Mouse (Mus musculus) adrenal gland, postnatal 10 days (tissue): ENCODE data around the gene Eif2d. TPM values are rescaled to one million over a fixed set of nuclear protein-coding genes. Genes with fewer than 3 reads are reported as not detected.

ENCODE experiments used
- DNase-seq: peaks from one replicate; pipeline ENCODE4 v3.0.0; 2021; ENCODE audit warnings: mixed read lengths
- total RNA-seq, 2 experiments: library from RNA; stranded (reverse); gene quantifications; 2 replicates each; pipeline ENCODE4 v1.2.3; 2021

Gene Eif2d
- total RNA-seq, 2 experiments from 2014 or later: 40.3 to 50.5 TPM

DNA sequence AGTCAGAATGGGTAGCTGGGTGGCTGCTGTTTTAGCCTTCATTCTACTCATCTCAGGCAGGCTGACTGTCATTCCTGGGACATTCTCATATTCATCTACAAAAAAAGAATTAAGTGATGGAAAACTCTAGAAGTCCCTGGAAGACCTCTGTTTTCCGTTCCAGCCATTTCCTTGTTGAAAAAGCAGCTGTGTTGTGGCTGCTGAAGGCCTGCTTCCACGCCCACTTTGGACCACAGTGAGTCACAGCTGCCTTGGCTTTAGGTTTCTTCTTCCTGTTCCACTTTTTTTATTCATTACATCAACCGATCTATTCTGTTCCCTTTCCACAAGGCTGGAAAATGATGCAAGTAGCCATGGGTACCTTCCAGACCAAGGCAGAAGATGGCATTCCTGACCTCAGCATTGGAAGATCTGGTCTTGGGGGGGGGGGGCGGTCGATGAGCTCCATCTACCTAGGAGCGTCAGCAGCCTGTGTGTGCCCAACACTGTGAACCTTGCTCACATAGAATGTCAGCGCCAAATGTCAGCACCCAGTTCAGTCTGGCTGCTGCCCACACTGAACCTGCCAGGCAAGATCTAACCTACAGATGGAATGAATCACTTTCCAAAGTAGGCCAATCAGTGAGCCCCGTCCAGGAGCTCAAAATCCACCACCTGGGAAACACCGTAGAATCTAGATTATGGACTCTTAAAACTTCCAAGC is 31.4 kb downstream of the Eif2d start:
- DNase-seq: no peak

DNA sequence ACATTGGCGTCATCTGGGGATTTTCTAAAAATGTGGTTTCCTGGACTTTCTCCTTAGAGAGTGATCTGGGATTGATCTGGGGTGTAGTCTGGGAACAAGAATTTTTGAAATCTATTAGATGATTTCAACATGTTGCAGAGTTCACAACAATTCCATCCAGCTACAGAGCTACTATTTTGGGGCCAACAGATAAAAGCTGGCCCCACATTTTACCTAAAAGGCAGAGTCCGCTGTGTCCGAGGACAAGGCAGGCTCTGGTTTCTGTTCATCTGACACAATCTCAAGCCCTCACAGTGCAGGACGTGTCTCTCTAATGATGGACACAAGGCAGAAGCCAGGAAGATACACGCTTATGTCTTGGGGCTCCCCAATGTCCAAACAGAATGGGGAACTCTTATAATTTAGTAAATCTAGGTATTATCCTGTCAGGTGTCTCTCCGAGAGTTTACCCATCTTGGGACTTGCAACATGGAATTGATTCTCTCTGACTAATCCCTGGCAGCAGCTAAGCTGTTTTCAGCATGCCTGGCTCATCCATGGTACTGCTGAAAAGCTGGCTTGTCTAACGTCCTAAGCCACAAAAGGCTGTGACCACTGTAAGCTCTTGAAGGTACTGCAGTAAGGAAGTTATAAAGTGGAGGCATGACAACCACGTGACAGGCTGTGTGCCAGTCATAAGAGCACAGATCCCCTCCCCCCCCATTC is 32.1 kb downstream of the Eif2d start:
- no peak for DNase-seq

DNA sequence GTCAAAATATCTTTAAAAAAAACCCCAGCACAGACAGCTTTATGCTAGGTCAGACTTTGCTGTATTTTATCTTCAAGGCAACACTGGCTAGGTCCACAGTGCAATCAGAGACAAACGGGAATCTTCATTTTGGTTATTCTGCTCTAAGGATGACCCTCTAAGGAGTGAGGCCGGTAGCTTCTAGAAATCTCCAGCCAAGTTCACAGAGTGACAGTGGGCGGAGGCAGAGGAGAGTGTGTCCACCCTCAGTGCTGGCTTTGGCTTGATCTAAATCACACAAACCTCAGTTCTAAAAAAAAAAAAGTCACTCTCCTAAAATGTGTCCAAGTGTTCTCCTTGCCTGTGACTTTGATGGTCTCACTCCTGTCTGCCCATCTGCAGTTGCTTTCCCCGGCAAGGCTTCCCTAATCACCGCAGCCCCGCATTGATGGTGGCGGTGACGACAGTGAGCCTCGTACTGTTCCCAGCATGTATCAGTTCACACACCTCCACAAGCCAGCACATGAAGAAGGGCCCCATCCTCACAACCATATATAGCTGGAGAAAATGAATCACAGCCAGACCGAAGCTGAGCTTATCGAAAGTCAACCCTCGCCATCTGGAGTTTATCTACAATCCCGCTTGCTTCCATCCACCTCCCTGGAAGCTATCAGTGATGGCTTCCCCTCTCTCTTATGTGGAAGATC is 33.0 kb downstream of the Eif2d start:
- no peak for DNase-seq

DNA sequence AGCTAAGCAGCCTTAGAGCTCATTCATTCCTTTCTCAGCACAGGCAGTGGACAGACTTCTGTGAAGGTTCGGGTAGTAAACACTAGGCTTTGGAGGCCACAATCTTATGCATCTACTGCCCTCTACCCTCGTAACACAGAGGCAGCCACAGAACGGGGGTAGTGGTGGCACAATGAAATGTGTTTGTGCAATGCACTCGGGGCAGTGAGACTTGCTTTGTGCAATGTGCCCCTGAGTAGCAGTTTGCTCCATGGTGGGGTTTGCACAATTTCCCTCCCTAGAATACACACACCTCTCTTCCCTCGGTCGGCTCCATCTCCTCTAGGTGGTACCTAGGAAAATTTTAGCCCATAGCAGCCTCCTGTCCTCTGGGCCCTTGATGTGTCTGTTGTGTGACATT is 34.0 kb downstream of the Eif2d start:
- no peak for DNase-seq

DNA sequence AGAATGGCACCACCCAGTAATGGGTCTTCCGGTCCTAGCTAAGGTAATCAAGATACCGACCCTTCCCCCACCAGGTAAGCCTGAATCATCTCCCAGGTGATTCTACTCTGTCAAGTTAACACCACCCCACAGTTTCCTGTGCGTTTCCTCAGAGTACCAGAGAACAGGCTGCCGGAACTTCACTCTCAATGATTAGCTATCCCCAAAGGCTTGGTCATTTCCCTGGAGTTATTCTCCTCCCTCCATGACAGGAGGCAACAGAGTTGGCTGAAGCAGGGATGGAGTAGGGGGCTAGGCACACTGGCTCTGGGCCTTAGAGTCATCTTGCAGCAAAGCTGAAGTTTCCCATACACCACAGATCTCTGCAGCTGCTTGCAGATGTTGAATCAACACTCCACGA is 34.9 kb downstream of the Eif2d start:
- no peak for DNase-seq

DNA sequence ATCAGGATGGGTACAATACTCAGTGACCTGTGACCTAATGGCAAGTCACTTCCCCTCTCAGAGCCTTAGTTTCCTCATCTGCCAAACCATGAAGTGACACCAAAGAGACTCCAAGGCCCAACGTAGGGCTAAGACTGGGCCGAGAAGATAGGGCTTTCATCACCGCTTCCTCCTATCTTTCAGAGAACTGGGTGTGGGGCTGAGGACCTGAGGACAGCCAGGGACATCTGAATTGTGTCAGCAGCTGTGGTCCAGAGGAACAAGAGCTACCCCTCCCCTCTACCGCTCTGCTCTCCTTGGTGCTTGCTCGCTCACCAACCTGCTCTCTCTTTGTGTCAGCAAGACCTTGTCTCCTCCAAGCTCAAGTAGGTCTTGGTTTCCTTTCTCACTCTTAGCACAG is 35.7 kb downstream of the Eif2d start:
- no peak for DNase-seq

DNA sequence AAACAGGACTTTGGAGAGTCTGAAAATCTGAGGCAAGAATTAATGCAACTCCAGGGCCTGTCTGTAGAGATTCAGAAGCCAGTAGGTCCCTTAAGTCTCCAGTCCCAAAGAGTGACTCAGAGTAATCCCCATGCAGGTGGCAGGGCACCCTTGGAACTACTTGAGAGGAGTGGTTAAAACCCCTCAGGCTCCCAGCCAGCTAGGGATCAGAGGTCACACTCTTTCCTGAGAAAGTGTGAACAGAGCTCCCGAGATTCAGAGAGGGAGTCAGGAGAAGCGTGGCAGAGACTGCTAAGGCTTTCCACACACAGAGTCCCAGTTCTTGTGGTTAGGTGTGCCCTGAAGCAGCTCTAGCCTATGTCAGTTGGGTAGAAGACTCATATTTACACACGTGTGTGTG is 40.8 kb downstream of the Eif2d start:
- DNase-seq: no peak

DNA sequence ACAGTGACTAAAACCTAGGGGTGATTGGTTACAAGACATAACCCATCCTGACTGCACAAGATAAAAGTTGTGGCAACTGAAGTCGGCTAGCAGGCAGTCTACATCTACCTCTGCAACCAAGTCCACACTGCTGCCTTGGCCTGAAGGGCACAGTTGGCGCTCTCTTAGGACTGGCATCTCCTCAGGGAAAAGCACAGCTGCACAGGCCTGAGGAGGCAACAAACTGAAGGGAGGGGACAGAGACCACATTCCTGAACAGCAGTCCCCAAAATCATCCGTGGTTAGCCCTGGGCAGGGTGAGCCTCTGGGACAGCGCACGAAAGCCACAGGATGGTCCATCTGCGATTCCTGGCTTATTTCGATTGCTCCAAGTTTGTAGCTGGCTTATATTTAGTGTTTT is 42.7 kb downstream of the Eif2d start:
- DNase-seq: no peak

DNA sequence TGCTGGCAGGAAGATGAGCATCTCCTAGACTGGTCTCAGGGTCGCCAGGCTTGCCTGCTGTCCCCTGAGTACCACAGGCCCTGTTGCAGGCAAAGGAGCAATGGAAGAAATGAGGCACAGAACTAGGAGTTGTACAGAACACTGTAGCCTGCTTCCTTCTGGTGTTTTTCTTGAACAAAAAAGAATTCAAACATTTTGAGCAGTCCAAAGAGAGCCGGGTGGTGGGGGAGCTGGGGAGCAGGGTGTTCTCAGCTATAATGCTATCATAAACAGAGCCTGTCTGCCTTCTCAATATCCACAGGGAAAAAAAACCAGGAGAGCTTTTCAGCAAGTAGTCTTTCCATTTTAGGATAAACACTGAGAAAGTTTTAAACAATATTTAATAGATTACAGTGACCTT is 43.1 kb downstream of the Eif2d start:
- DNase-seq: no peak

DNA sequence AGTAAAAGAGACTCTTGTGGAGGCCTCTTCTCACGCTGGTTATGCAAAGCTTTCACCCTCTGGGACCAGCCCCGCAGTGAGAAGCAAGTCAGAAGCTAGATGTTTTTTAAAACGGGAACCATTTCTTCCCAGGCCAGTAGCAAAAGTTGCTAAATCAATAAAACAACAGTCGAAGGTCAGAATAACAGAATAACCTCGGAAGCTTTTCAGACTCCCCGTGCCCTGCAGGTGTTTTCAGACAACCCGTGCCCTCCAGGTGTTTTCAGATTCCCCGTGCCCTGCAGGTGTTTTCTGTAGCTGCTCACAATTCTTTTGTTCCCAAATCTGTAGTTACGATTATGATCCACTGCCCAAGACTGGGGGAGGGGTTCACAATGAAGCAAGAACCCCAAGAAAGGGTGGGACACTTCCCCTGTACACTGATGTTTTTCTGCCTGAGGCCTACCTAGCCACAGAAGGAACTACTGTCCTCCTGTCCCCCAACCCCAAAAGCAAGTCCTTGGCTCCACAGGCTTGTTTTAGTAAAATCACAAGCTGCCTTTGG is 45.5 kb downstream of the Eif2d start:
- no peak for DNase-seq

DNA sequence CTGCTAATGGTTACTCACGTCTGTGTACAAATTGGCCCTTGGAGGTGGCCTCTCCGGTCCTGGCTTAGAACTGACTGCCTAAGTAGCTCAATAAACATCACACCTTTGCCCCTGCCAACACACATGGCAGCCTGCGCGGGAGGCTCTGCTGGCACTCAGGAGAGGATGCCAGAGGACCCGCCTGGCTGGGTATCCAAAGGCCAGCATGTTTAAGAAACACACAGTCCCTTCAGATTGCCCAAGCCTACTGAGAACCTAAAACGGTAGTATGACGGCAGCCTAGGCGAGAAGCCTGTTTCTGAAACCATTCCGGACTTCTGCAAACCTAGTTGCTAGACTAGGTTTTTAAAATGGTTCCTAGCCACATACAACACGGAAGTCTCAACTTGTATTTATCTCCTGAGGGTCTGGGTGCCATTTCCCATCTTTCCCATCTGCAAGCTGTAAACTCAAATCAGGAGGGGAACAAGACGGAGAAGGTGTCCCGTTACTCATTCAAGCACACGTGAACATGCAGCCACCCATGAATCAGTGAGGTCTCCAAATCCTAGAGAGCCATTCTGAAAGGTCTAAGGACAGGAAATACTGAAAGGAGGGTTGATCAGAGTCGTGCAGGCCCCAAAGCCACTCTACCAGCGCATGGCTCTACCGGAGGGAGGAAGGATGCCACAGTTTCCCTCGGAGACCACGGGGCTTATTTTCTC is 46.3 kb downstream of the Eif2d start:
- DNase-seq: no peak

DNA sequence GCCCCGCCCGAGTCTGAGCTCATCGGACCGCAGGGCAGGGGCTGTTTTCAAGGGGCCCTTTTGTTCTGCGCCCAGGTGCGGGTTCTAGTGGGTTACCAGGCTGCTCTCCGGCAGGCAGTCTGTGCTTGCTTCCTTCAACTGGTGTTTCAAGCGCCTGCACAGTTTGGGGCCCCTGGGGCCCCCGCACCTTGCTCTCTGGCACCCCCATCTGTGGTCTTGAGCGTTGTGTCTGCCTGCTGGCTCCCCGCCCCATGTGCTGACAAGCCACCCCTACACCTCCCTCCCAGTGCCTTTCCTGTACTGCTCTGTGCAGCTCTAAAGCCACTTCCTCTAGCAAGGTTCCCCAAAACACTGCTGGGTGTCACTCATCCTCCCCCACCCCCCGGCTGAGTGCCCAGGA is 47.0 kb downstream of the Eif2d start:
- no peak for DNase-seq

DNA sequence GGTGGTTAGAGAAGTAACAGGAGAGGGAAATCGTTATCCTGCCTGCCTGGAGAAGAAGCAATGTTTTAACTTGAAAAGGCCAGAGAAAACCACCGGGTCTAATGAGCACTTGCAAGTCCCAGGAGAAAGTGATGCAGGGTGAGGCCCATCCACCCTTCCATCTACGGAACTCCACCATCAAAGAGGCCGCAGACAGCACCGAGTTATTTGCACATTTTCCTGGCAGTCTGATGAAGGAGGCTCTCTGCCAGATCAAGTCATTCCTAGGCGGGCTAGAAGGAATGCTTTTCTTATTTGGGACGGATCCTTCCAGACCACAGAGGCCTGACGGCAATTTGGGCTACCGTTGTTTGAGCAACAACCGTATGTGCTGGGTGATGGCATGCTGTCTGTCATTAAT is 47.6 kb downstream of the Eif2d start:
- DNase-seq: no peak

DNA sequence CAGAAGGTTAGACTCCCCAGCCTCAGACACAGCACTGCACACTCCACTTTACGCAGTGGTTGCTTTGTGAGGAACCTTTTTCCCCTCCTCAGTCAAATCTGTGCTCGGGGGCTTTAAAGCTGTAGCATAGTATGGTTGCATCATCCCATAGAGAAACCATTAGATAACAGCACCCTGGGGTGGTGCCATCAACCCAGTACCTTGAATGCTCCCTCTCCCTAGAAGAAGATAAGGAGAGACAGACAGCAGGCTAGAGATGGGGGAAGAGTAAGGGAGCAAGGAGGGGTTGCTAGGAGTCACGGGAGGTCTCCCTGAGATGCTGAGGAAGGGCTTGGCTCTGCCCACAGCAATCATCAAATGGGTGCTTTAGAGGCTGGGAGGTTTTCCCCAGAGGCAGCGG is 48.4 kb downstream of the Eif2d start:
- no peak for DNase-seq

DNA sequence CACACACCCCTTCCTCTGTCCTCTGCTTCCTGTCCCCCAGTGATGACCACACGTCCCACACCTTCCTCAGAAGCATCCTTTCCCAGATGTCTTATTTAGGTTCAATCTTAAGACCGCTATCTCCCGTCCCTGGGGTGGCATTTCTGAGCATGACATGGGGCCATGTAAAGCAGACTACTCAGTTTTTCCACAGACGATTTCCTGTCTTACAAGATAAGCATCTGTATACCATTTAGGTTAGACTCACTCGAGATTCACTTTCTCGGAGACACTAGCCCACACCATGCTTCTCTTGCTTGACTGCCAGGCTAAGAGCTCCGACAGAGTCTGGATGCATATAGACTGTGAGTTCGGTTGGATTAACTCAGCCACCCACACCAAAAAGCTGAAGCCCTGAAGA is 51.5 kb downstream of the Eif2d start:
- DNase-seq: no peak

DNA sequence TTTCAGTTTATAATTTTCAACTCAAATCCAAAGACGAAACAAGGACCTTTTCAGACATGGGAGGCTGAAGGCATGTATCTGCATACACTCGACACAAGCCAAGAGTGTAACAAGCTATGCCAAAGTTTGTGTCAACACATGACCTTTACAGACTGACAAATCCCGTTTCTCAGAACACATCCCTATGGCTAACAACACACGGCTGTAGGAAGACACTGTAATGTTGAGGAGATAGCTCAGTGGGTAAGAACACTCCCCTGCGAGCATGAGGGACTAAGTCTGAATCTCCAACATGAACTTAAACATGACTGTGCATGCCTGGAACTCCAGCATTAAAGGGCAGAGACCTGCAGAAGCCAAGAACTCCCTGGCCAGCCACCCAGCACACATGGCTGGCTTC is 53.4 kb downstream of the Eif2d start:
- DNase-seq: no peak

DNA sequence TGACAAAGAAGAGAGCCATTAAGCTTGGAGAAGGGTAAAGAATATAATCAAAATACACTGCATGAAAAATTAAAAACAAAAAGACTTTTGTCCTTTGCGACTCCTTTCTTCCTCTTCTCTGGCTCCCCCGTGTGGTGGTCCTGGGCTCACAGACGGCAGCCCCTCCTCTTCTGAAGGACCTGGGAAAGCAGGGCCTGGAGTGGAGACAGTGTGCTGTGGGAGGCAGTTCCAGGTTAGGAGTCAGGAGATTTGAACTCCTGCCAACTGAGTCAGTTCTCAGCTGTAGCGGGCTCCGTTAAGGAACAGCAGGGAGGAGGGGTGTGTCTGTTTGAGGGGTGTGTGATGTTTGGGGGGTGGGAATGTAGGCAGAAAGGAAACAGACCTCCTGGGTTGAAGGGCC is 54.5 kb downstream of the Eif2d start:
- DNase-seq: peak; percentile 86

DNA sequence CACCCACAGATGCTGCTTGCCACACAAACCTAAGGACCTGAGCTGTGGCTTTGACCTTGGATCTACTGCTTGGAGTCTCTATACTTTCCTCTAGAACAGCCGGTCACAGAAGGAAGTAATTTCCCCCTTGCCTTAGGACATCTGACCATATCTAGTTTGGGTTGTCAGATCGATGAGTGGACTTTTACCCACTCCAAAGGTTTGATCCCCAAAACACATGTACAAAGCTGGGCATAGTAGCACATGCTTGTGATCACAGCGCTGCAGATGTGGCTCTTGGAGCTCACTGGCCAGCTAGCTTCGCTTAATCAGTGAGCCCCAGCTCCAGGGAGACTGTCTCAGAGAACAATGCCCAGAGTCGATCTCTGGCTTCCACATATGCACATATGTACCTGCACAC is 55.1 kb downstream of the Eif2d start:
- DNase-seq: no peak

DNA sequence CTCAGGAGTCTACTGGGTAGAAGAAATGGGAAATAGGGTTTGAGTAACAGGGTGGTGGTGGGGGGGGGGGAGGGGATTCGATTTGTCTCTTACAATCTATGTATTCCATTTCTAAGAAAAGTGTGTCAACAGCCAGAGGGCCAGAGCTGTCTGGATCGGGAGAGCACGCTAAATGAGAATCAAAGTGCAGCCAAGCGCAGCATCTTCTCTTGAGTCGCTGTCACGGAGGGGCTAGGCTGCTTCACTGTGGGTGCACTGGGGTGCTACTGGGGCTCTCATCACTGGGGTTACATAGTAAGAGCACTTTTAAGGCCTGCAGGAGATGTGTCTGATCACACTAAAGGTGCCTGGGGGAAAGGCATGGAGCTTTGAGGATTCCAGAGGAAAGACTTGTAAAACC is 55.8 kb downstream of the Eif2d start:
- DNase-seq: no peak

DNA sequence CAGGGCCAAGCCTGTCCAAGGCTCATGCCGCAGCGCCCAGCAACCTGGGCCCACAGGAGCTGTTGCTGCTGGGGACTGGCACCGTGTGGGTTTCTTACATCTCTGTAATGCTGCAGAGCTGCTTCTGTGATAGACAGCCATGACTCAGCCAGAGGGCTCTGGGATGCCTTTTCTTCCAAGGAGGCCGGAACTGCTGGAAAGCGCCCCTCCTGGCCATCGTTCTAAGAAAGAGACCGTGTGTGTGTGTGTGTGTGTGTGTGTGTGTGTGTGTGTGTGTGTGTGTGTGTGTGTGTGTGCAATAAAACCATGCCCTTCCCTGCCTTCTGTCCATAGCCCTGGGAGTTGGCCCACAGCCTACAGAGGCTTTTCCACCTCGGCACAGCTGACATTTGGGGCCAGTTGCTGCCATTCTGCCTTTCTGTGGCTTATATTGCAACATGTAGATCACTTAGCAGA is 57.0 kb downstream of the Eif2d start:
- DNase-seq: peak; percentile 61

DNA sequence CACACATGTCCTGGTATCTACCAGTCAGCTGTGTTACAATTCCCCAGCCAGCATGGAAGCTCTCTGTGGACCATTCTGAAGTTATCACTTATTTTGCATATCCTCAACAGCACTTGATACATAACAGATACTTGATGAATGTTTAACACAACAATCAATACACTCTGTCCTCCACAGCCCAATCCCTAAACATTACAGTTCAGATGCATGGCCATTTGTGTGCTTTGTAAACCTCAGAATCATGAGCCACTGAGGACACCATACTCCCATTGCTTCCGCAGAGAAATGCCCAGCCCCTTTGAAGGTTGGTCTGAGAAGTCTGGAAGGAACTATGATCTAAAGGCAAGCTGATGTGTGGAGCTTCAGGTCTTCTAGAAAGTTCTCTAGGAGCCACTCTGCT is 58.7 kb downstream of the Eif2d start:
- DNase-seq: no peak

DNA sequence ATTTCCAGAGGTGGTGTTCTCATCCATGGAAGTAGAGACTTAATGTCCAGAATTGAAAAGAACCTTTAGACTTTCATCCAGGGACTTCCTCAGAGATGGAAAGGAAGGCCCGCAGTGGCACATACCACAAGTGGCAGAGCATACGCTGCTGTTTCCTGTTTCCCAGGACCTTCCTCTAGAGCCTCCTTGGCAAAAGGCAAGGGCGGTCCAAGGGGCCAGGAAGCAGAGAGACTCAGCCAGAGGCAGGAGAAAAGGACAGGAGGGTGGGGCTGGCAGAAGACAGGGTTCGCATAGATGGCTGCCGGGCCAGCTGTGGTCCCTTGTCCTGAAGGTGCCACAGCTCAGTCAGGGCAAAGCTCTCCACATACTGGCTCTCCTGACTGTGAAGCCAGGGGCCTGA is 60.0 kb downstream of the Eif2d start:
- DNase-seq: no peak

DNA sequence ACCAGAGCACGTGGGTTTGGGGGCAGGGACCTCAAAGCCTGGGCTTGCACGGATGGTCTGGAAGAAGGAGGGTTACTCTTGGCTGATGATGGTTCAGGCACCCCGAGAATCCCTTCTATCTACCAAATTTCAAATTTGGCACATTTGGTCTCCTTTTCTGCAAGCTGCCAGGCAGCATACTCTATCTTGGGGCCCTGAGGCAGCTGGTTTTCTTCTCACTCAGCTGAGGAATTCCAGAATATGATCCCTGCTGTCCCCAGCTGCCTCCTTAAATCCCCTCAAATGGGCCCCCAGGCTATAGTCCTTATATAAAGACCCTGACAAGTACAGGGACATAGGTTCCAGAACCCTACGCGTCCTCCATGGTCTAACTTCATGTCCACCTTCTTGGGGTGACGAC is 60.4 kb downstream of the Eif2d start:
- no peak for DNase-seq
